Mouse (Mus musculus) E14TG2a.4 (cell line): ENCODE results near the gene Mtg1.

Experiments used
- CTCF ChIP-seq: conservative IDR thresholded peaks from 2 replicates; pipeline ENCODE4 v1.5.1; 2014; ENCODE audit warnings: low read length
- POU5F1 ChIP-seq: IDR thresholded peaks from 2 replicates; pipeline ENCODE4 v1.6.1; 2014; ENCODE audit warnings: low read length, borderline replicate concordance

- TF ChIP-seq CTCF (no peak), POU5F1 (no peak)
Measured at GRCm38 (mm10) chr7:140190435-140190834, 53.1 kb downstream of the Mtg1 start.
